Mouse (Mus musculus): ENCODE data around the gene Plekhg5.

DNA sequence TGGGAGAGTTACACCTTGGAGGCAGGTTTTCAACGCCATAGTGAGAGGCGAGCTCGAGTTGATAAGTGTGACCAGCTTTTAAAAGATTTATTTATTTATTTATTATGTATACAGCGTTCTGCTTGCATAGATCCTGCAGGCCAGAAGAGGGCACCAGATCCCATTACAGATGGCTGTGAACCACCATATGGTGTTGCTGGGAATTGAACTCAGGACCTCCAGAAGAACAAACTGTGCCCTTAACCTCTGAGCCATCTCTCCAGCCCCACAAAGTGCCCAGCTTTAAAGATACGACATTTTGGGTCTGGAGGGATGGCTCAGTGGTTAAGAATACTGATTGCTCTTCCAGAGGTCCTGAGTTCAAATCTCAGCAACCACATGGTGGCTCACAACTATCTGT lies 43.2 kb upstream of the Plekhg5 start:
- TF ChIP-seq CTCF (IDR thresholded peaks at IDR 0.05; ENCODE audit: low read depth, low read length) (no peak), POLR2A (IDR thresholded peaks at IDR 0.05; ENCODE audit: borderline replicate concordance, low read depth, low read length) (no peak)
